Mouse (Mus musculus): Measurements from ENCODE around the gene Ang5. TPM values are rescaled to one million over a fixed set of nuclear protein-coding genes. Genes with fewer than 3 reads are reported as not detected.
A peak's percentile ranks its signal among the peaks of the same experiment; 100 is the strongest.
"Not testable (repeated sequence)": the region's sequence is repeated elsewhere in the genome, so short reads cannot be mapped to it uniquely, and the experiment has no call there.

Gene Ang5
- polyA plus RNA-seq (2015; fragmentation: Nextera tagmentation; extraction: Ambion mirVana): not detected in 2 replicates

DNA sequence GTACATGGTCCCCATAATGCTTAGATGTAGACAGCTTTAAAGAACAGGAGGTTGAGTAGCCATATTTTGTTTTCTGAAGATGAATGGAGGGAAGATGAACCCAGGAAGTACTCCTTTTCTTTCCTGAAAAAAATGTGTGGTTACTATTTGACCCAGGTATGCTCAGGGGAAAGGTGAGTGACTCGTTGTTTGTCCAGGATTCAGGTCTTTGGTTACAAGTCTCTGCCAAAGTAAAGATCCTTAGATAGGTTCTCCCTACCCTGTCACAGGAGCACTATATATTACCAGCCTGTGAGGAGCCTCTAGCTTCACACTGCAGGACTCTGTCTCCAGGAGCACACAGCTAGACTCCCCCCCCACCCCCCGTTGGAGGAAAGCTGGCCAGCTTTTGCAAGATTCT lies at the start of gene Ang5:
Ang5 (plus strand) TSS at position 301 of the 400 bp plus-strand sequence.
- not testable (repeated sequence) for H3K9ac ChIP-seq (ENCODE audit: low read depth, low read length); H3K9me3 ChIP-seq (ENCODE audit: control insufficient read depth); H3K36me3 ChIP-seq (ENCODE audit: control insufficient read depth, insufficient read depth); H3K27me3 ChIP-seq (replicated peaks; ENCODE audit: control insufficient read depth, insufficient read depth, low read length); H3K27ac ChIP-seq (ENCODE audit: low read depth, low read length); H3K4me2 ChIP-seq (replicated peaks; ENCODE audit: low read depth); ATAC-seq; H3K4me3 ChIP-seq (ENCODE audit: low read depth, low read length); H3K4me1 ChIP-seq (replicated peaks; ENCODE audit: control insufficient read depth, insufficient read depth, low read length)
- no CpG with 5 or more reads among the region's 2 CpGs for WGBS

GRCm38 (mm10) chr14:43918214-43918613 lies 38.7 kb upstream of the Ang5 start:
- not testable (repeated sequence) for H3K4me2 ChIP-seq (replicated peaks; ENCODE audit: low read depth); H3K36me3 ChIP-seq (ENCODE audit: control insufficient read depth, insufficient read depth); H3K4me1 ChIP-seq (replicated peaks; ENCODE audit: control insufficient read depth, insufficient read depth, low read length); H3K27ac ChIP-seq (ENCODE audit: low read depth, low read length); H3K9me3 ChIP-seq (ENCODE audit: control insufficient read depth); H3K4me3 ChIP-seq (ENCODE audit: low read depth, low read length); H3K27me3 ChIP-seq (replicated peaks; ENCODE audit: control insufficient read depth, insufficient read depth, low read length); ATAC-seq; H3K9ac ChIP-seq (ENCODE audit: low read depth, low read length)

DNA sequence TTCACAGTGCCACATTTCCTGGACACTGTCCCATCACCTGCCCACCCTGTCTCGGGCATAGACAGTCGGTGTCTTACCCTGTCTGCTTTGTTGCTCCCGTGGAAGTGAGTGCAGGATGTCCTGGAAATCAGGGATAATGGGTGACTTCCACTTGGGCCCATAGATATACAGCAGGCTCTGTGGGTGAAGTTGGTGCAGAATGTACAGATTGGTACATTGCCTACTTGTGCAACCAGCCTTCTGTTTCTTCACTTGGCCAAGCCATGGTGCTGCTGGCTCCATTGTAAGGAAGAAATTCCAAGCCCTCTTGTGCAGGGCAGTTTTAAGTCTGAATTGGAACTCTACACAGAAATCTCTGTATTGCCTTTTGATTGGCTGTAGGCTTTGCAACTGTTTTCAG lies 33.4 kb upstream of the Ang5 start, which contains the start of gene Ear10:
Ear10 (minus strand) TSS at position 101 of the 400 bp plus-strand sequence.
- not testable (repeated sequence) for H3K36me3 ChIP-seq (ENCODE audit: control insufficient read depth, insufficient read depth); H3K27ac ChIP-seq (ENCODE audit: low read depth, low read length); H3K4me3 ChIP-seq (ENCODE audit: low read depth, low read length); H3K27me3 ChIP-seq (replicated peaks; ENCODE audit: control insufficient read depth, insufficient read depth, low read length); H3K4me1 ChIP-seq (replicated peaks; ENCODE audit: control insufficient read depth, insufficient read depth, low read length); H3K4me2 ChIP-seq (replicated peaks; ENCODE audit: low read depth); H3K9ac ChIP-seq (ENCODE audit: low read depth, low read length); ATAC-seq; H3K9me3 ChIP-seq (ENCODE audit: control insufficient read depth)
- 93% methylated on average over 3 of the region's 3 CpGs for WGBS

DNA sequence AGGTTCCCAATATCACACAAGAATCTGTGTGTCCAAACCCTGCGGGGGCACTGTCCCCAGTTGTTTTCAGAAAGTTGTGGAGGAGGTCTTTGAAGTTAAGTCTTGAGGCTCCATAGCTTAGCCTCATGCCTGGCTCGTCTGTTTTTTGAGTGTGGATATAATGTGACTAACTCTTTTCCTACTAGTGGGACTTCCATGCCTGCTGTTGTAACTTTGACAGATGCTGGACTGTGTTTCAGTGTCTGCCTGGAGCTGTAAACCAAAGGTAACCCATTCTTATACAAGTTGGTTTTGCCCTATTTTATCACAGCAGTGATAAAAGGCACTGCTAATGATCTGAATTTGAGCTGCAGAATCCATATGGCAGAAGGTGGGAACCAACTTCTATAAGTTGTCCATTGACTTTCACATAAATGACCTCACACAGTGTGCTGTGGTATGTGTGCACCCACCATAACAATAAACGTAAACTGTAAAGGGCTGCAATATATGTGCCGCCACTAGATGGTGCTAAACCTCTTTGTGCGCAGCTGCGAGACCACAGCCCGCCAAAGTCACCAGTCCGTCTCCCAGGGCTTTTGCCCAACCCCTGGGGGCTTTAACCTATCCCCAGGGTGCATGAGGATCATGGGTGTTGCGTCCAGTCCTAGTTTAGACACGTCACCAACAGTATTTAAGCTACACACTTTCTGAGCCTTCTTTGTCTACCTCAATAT lies 32.0 kb upstream of the Ang5 start, which contains the start of gene Gm8113:
Gm8113 (plus strand) TSS at position 703 of the 716 bp plus-strand sequence.
- H3K27me3 ChIP-seq (replicated peaks; ENCODE audit: control insufficient read depth, insufficient read depth, low read length); H3K9me3 ChIP-seq (ENCODE audit: control insufficient read depth); H3K4me1 ChIP-seq (replicated peaks; ENCODE audit: control insufficient read depth, insufficient read depth, low read length); H3K36me3 ChIP-seq (ENCODE audit: control insufficient read depth, insufficient read depth): not testable (repeated sequence)
- peak within 1 kb of the TSS; percentile 21; the same call in 1 of the 2 replicates for H3K27ac ChIP-seq (ENCODE audit: low read depth, low read length)
- H3K4me3 ChIP-seq (ENCODE audit: low read depth, low read length): peak within 1 kb of the TSS; percentile 56
- H3K9ac ChIP-seq (ENCODE audit: low read depth, low read length): peak within 1 kb of the TSS; percentile 48
- WGBS: 9% methylated on average over 10 of the region's 10 CpGs
- peak; percentile 89 for TF ChIP-seq CTCF (IDR thresholded peaks at IDR 0.05; ENCODE audit: low read depth)
- H3K4me2 ChIP-seq (replicated peaks; ENCODE audit: low read depth): peak within 1 kb of the TSS; percentile 67
- ATAC-seq: peak; percentile 89

- H3K4me1 ChIP-seq (replicated peaks; ENCODE audit: control insufficient read depth, insufficient read depth, low read length); H3K27me3 ChIP-seq (replicated peaks; ENCODE audit: control insufficient read depth, insufficient read depth, low read length); H3K36me3 ChIP-seq (ENCODE audit: control insufficient read depth, insufficient read depth); H3K9me3 ChIP-seq (ENCODE audit: control insufficient read depth): not testable (repeated sequence)
- Histone ChIP-seq H3K27ac (ENCODE audit: low read depth, low read length) (peak overlapping the region; percentile 21; the same call in 1 of the 2 replicates), H3K4me2 (replicated peaks; ENCODE audit: low read depth) (peak overlapping the region; percentile 67), H3K9ac (ENCODE audit: low read depth, low read length) (peak overlapping the region; percentile 48), H3K4me3 (ENCODE audit: low read depth, low read length) (peak overlapping the region; percentile 56)
- 5% methylated on average over 21 of the region's 21 CpGs for WGBS
- ATAC-seq: peak; percentile 64; the same call in 1 of the 2 replicates
These were observed 31.4 kb upstream of the Ang5 start for GRCm38 (mm10) chr14:43925404-43925950.

GRCm38 (mm10) chr14:43932991-43933390 lies 23.9 kb upstream of the Ang5 start:
- H3K4me3 ChIP-seq (ENCODE audit: low read depth, low read length); ATAC-seq; H3K4me2 ChIP-seq (replicated peaks; ENCODE audit: low read depth); H3K9ac ChIP-seq (ENCODE audit: low read depth, low read length); H3K9me3 ChIP-seq (ENCODE audit: control insufficient read depth); H3K27ac ChIP-seq (ENCODE audit: low read depth, low read length); H3K4me1 ChIP-seq (replicated peaks; ENCODE audit: control insufficient read depth, insufficient read depth, low read length); H3K27me3 ChIP-seq (replicated peaks; ENCODE audit: control insufficient read depth, insufficient read depth, low read length); H3K36me3 ChIP-seq (ENCODE audit: control insufficient read depth, insufficient read depth): not testable (repeated sequence)
- peak; percentile 76 for TF ChIP-seq CTCF (IDR thresholded peaks at IDR 0.05; ENCODE audit: low read depth)
- WGBS: 20% methylated on average over 8 of the region's 8 CpGs

DNA sequence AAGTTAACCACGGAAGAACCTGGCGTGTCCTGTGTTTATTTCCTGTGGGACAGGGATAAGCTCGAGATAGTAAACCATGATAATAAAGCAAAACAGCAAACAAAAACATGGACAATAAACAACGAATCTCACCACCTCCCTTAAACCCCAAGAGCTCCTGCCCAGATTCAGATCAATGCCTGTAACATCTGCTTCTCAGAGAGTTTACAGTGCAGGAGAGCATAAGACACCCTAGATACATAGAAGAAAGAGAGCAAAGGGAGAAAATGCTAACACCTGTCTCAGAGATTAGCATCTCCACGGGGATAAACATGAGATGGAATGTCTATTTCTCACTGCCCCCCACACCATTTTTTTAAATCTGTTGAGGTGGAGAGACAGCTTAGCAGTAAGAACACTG lies 23.5 kb upstream of the Ang5 start:
- not testable (repeated sequence) for ATAC-seq; H3K4me2 ChIP-seq (replicated peaks; ENCODE audit: low read depth); H3K27ac ChIP-seq (ENCODE audit: low read depth, low read length); H3K9me3 ChIP-seq (ENCODE audit: control insufficient read depth); H3K4me1 ChIP-seq (replicated peaks; ENCODE audit: control insufficient read depth, insufficient read depth, low read length); H3K27me3 ChIP-seq (replicated peaks; ENCODE audit: control insufficient read depth, insufficient read depth, low read length); H3K9ac ChIP-seq (ENCODE audit: low read depth, low read length); H3K36me3 ChIP-seq (ENCODE audit: control insufficient read depth, insufficient read depth); H3K4me3 ChIP-seq (ENCODE audit: low read depth, low read length)
- 45% methylated on average over 5 of the region's 5 CpGs for WGBS

DNA sequence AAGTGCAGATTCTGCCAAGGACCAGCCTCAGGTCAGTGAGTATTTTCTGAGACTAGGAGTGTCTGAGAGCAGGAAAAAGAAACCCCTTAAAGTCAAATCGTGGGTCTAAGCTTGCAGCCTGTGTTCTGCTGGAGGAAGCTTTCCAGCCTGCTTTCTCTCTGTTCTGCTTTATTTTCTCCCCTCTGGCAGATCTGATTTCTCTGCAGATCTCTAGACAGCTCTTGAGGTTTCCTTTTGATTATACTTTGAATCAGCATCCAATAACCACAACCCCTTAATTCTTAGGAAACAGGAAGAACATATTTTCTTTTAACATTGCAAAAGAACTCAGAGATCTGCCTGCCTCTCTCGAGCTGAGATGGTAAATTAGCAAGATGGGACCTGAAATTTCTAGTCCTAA lies 3.5 kb upstream of the Ang5 start:
- H3K9me3 ChIP-seq (ENCODE audit: control insufficient read depth); H3K27ac ChIP-seq (ENCODE audit: low read depth, low read length); H3K27me3 ChIP-seq (replicated peaks; ENCODE audit: control insufficient read depth, insufficient read depth, low read length); H3K4me2 ChIP-seq (replicated peaks; ENCODE audit: low read depth); H3K4me3 ChIP-seq (ENCODE audit: low read depth, low read length); H3K36me3 ChIP-seq (ENCODE audit: control insufficient read depth, insufficient read depth); H3K4me1 ChIP-seq (replicated peaks; ENCODE audit: control insufficient read depth, insufficient read depth, low read length); ATAC-seq; H3K9ac ChIP-seq (ENCODE audit: low read depth, low read length): not testable (repeated sequence)
- WGBS: 46% methylated on average over 2 of the region's 2 CpGs

GRCm38 (mm10) chr14:43955074-43955473 lies 1.8 kb upstream of the Ang5 start:
- H3K36me3 ChIP-seq (ENCODE audit: control insufficient read depth, insufficient read depth); H3K27ac ChIP-seq (ENCODE audit: low read depth, low read length); H3K27me3 ChIP-seq (replicated peaks; ENCODE audit: control insufficient read depth, insufficient read depth, low read length); H3K4me3 ChIP-seq (ENCODE audit: low read depth, low read length); H3K9ac ChIP-seq (ENCODE audit: low read depth, low read length); H3K4me1 ChIP-seq (replicated peaks; ENCODE audit: control insufficient read depth, insufficient read depth, low read length); ATAC-seq; H3K4me2 ChIP-seq (replicated peaks; ENCODE audit: low read depth); H3K9me3 ChIP-seq (ENCODE audit: control insufficient read depth): not testable (repeated sequence)
- no CpG with 5 or more reads among the region's 1 CpGs for WGBS

All from intestine, postnatal 0 days (tissue).